Mouse (Mus musculus) cerebellum, postnatal 14 days (tissue): Measurements from ENCODE around the gene Fhod1.

ENCODE experiments used
- DNase-seq, 2 experiments: peaks; one replicate each; pipeline ENCODE4 v3.0.0; 2021; ENCODE audit warnings: mixed read lengths in 2 of 2

Gene Fhod1

DNA sequence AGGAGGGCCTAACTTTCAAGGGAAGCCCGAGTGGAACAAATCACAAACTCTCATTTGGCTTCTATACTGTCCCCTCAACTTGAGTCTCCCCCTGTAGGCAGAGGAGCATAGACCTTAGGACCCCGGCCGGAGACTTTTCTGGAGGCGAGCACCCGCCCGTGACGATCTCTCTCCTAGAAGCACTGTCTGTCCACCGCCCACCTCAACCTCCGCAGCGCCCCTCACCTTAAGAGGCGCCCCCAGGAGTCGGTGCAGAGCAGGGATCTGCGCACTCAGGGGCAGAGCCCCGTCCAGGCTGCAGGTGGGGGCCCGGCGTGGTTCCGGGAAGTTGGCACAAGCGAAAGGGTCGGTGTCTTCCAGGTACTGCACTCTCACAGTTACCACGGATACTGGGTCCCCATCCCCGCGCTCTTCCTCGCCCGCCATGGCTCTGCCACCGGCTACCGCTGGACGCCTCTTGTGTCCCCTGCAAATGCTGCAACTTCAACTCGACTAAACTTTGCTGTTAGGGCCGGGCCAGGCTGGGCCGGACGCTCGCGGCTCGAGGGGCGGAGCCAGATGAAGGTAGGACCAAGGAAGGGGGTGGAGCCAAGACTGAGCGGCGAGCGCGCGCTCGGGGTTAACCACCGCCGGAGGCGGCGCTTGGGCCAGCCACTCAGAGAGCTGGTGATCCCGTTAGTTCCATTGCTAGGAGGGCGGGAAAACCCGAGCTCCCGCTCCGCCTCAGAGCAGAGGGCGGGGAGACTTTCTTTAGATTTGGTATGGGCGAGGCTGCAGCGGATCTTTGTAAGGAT lies at the start of gene Fhod1:
TSS of gene Fhod1 (minus strand) at position 526 of the 794 bp plus-strand sequence.
- peak; percentile 91 to 95 for DNase-seq

- no peak for DNase-seq
Observed at GRCm38 (mm10) chr8:105393915-105394314, 46.2 kb upstream of the Fhod1 start.

DNA sequence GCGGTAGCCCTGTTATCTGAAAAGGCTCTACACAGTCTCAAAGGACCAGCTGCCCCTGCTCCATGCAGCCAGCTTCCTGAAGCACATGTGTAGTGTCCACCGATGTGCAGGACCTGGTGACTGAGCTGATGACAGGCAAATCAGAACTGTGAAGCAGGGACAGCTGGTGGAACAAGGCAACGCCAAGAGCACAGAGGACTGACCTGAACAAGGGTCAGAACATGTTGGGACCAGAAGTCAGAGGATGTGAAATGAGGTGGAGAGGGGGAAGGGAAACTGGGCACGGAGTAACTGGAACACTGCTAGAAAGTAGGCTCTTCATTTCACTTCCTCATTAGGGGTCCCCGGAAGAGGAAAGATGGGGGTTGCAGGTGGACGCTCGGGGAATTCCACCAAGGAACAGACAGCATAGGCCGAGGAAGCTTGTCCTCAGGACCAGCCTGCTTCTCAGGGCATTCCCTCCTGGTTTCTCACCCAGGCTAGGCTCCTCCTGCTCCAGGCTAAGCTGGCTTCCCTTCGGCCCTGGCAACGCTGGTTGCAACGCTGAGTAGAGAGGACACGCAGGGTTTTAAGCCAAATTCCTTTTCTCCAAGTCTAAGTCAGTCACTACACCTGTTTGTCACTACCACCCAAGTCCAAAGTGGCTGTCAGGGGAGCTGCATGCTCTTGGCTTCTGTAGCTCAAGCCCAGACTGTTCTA lies 45.5 kb upstream of the Fhod1 start:
- DNase-seq: no peak

- no peak for DNase-seq
Observed at GRCm38 (mm10) chr8:105389096-105389495, 41.3 kb upstream of the Fhod1 start.

DNA sequence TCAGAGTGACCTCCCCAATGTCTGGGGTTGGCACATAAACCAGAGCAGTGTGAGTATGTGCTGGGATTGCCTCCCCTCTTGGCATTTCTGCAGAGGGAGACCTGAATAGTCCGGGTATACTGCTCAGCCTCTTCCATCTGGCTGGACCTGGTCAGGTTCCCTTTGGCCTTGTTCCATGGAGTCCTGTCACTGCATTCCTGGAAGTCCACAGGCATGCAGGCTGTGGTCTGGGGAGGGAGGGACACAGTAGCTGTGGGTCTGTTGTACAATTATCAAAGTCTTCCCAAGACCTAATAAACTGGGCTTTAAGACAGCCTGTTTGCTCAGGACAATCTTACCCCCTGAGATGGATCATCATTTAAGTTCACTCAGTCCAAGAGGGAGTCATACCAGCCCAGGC lies 39.4 kb upstream of the Fhod1 start:
- peak; percentile 54 to 55 for DNase-seq

GRCm38 (mm10) chr8:105384070-105384469 lies 36.3 kb upstream of the Fhod1 start:
- no peak for DNase-seq

- DNase-seq: no peak
Observed at GRCm38 (mm10) chr8:105380308-105380707, 32.6 kb upstream of the Fhod1 start.

GRCm38 (mm10) chr8:105378673-105379072 lies 30.9 kb upstream of the Fhod1 start:
- DNase-seq: peak; percentile 80 to 94

- DNase-seq: peak in 1 of 2 experiments; percentile 73
Observed at GRCm38 (mm10) chr8:105374513-105374966, 26.8 kb upstream of the Fhod1 start.

DNA sequence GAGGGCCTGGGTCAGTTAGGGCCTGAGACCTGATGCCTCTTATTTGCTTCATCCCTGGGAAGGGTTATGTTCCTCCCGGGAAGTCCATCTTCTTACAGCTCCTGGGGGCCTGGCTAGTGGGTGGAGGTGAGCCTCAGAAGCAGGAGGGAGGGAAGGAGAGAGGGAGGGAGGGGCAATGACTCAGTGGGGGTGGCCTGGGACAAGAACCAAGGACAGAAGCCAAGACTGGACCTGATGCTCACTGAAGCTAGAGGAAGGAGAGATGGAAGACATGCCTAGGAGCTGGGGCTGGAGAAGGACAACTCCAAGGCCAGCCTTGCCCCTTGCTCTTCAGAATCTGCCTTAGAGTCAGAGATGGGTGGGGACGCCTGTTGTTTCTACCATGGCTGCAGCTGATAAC lies 25.3 kb upstream of the Fhod1 start, which contains the start of gene Plekhg4:
TSS of gene Plekhg4 (plus strand) at position 243 of the 400 bp plus-strand sequence.
- no peak for DNase-seq

GRCm38 (mm10) chr8:105372473-105372872 lies 24.7 kb upstream of the Fhod1 start:
- DNase-seq: peak; percentile 59

- peak in 1 of 2 experiments; percentile 64 for DNase-seq
Observed at GRCm38 (mm10) chr8:105367107-105367506, 19.4 kb upstream of the Fhod1 start.

- no peak for DNase-seq
Observed at GRCm38 (mm10) chr8:105361751-105362702, 14.3 kb upstream of the Fhod1 start.

DNA sequence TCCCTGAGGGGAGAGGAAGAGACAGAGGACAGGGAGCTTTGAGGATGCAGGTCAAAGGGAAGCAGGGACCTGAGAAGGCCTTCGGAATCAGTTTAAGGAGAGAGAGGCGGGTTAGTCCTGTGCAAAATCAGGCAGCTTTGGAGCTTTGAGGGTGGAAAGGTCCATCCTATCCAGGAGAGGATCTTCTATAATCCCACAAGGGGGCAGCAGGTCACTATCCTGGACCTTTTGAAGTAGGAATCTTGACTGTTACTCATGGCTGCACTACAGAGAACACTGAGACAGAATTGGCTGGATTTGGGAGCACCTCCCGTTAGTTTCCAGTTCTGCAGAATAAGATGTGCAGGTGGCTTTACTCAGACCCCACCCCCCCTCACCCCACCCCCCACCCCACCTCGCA lies 11.9 kb upstream of the Fhod1 start:
- DNase-seq: peak; percentile 55 to 60

- no peak for DNase-seq
Observed at GRCm38 (mm10) chr8:105359208-105359607, 11.5 kb upstream of the Fhod1 start.

GRCm38 (mm10) chr8:105356681-105357080 lies 8.9 kb upstream of the Fhod1 start:
- DNase-seq: no peak

DNA sequence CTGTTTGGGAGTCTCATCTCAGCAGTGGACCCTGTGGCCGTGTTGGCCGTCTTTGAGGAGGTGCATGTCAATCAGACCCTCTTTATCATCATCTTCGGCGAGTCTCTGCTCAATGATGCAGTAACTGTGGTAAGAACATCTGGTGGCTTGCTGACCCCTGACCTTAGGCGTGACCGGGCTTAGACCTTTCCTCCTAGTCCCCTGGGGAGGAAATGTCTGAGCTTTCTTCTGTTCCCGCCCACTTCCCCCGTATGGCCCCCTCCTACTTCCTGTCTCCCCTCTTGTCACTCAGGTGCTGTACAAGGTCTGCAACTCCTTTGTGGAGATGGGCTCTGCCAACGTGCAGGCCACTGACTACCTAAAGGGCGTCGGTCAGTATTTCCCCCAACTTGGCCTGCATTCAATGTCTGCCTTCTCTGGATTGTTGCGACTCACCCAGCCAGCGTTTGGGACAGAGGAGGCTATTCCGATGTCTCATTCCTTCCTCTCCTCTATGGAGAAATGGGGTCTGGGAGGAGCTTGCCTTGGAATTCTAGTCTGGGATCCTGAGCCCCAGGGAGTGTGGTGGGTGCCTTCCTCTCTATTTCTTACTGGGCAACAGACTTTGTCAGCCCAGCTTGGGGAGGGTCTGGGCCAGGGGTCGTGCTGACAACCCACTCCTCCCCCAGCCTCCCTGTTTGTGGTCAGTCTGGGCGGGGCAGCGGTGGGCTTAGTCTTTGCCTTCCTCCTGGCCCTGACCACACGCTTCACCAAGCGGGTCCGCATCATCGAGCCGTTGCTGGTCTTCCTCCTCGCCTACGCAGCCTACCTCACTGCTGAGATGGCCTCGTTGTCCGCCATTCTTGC lies 7.6 kb upstream of the Fhod1 start:
- DNase-seq: no peak

DNA sequence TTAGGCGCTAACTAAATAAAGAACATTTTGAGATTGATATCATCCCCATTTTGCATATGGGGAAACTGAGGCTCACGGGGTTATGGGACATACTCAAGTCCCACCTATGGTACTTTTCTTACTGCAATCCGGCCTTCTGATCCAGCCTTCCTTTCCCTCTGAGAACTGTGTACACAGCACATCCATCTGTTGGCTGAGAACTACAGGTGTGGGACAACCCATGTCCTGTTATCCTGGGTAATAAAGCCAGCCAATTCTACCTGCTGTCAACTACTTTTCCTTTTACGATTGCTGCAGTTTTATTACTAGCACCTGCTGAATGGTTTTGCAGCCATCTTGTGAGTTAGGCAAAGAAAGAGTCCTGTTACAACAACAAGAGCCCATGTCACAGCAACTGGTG lies 6.8 kb upstream of the Fhod1 start:
- DNase-seq: no peak

DNA sequence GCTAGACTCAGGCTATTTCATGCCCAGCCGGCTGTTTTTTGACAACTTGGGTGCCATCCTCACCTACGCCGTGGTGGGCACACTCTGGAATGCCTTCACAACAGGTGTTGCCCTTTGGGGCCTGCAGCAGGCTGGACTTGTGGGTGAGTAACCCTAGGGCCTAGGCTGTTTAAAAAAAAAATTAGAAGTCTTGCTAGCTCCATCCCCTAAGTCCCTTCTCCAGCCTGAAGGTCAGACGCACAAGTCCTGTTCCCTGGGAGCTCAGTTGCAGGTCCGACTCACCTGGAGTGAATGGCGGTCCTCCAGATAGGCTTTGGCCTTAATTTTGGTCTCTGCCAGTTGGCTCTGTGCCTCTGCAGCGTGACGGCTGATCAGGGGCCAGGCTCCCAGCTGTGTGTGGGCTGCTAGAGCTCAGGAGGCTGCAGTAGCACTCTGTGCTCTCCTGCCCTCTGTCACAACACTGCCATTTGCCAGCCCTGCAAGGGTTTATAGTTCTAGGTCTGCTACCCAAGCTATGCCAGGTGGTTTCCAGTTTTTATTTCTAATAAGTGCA lies 5.9 kb upstream of the Fhod1 start:
- peak; percentile 78 to 82 for DNase-seq

GRCm38 (mm10) chr8:105350186-105350585 lies 2.4 kb upstream of the Fhod1 start:
- DNase-seq: peak in 1 of 2 experiments; percentile 50

DNA sequence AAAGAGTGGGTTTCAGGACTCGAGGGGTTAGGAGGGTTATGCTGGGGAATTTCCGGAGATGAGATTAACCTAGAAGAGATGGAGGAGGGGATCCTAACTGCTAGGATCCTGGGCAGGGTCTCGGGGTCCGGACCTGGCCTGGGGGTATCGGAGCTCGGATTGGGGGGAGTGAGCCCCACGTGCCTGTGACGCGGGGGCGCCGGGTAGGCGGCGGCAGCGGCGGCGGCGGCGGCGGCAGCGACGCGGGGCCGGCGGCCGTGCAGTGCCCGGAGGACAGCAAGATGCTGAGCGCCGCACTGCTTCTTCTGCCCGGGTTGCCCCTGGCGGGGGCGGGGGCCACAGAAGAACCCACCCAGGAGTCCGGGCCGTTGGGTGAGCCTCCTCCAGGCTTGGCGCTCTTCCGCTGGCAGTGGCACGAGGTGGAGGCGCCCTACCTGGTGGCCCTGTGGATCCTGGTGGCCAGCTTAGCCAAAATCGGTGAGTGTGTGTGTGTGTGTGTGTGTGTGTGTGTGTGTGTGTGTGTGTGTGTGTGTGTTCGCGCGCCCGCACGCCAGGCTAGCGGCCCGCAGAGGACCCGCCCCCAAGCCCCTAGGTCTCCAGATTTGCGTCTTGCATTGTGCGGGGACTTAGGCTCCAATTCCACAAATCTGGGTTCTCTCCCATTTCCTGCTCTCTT lies 1.5 kb upstream of the Fhod1 start:
- DNase-seq: peak; percentile 76 to 80
